Mouse (Mus musculus) bone marrow, adult 2 months (tissue): ENCODE measurements at regions not wholly inside any gene's neighbourhood (a gene's known extent, or its start where the extent isn't known, plus 50 kb on each side); places are given as distances from the start of the nearest gene placed in this dataset.

Experiments
- CTCF ChIP-seq: fragments of 200-500 bp; IDR thresholded peaks from 2 replicates; pipeline ENCODE4 v1.5.1; 2011; ENCODE audit warnings: low read length, control low read depth; ENCODE audit not compliant: control insufficient read depth, insufficient read depth
- POLR2A ChIP-seq: fragments of 200-500 bp; IDR thresholded peaks from 2 replicates; pipeline ENCODE4 v1.6.1; 2011; ENCODE audit warnings: low read depth, mild to moderate bottlenecking, control low read depth, low read length, borderline replicate concordance; ENCODE audit not compliant: control insufficient read depth

DNA sequence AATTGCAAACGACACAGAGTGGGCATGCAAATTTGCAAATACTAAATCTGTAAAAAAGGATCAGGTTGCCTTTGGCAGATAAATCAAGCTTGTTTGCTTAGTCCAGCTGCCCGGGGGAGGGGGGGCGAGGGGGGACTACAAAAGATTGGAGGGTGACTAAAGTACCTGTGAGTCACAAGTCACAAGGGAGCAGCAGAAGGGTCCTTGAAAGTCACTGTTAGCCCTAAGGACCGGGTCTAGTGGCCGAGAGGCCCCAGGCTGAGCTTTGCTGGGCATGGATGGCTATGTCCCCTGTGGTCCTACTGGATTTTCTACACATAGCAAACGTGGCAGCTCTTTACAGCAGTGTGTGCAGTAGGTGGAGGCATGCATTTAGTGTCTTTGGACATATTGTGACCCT is 118.4 kb upstream of the Pitx1 start:
- TF ChIP-seq POLR2A = no peak
- TF ChIP-seq CTCF = no peak
